Mouse (Mus musculus) liver, embryonic 14.5 days (tissue): Measurements from ENCODE around the gene Sycn. TPM values are rescaled to one million over a fixed set of nuclear protein-coding genes. Genes with fewer than 3 reads are reported as not detected.

Experiments used
- ATAC-seq: fragments of 200-750 bp; cut with Nextera tagmentation; 2 replicates; pipeline ENCODE4 v1.8.0; 2017; ENCODE audit warnings: moderate number of reproducible peaks, mild to moderate bottlenecking, moderate library complexity; ENCODE audit not compliant: insufficient read depth
- DNase-seq, 3 experiments: peaks; one replicate each; pipeline ENCODE4 v3.0.0-alpha.2; 2012 to 2013; ENCODE audit warnings: low read depth in 3 of 3, low spot score in 3 of 3
- H3K27ac ChIP-seq: fragments of 300-500 bp; sonication (generic); 2 replicates; pipeline ENCODE4 v1.5.1; 2014; ENCODE audit warnings: moderate library complexity, mild to moderate bottlenecking, control low read depth, inconsistent platforms
- H3K27me3 ChIP-seq: fragments of 300-500 bp; sonication (generic); 2 replicates; pipeline ENCODE4 v1.6.1; 2014; ENCODE audit warnings: mild to moderate bottlenecking, low read length, moderate library complexity; ENCODE audit not compliant: control insufficient read depth, insufficient read depth
- H3K36me3 ChIP-seq: fragments of 300-500 bp; sonication (generic); replicated peaks from 2 replicates; pipeline ENCODE4 v1.6.1; 2014; ENCODE audit warnings: low read depth; ENCODE audit not compliant: control insufficient read depth, insufficient read depth
- H3K4me1 ChIP-seq, 2 experiments: fragments of 200-500 bp in 1 of 2; fragments of 300-500 bp in 1 of 2; sonication (generic) in 1 of 2; replicated peaks; 2 replicates each; pipeline ENCODE4 v1.6.1; 2012 to 2014; ENCODE audit warnings: antibody characterized with exemption in 1 of 2, inconsistent platforms in 1 of 2, low read length in 1 of 2; ENCODE audit not compliant: control insufficient read depth in 2 of 2, insufficient read depth in 2 of 2
- H3K4me2 ChIP-seq: fragments of 300-500 bp; sonication (generic); 2 replicates; pipeline ENCODE4 v1.6.1; 2014; ENCODE audit warnings: low read depth, mild to moderate bottlenecking, control low read depth, moderate library complexity
- H3K4me3 ChIP-seq, 2 experiments: fragments of 200-500 bp in 1 of 2; fragments of 300-500 bp in 1 of 2; sonication (generic) in 1 of 2; 2 replicates each; pipeline ENCODE4 v1.5.1; 2012 to 2014; ENCODE audit warnings: low read depth in 2 of 2, low read length in 2 of 2, mild to moderate bottlenecking in 2 of 2, control low read depth in 1 of 2, inconsistent platforms in 1 of 2, moderate library complexity in 1 of 2; ENCODE audit not compliant: insufficient read depth in 1 of 2
- H3K9ac ChIP-seq: fragments of 300-500 bp; sonication (generic); replicated peaks from 2 replicates; pipeline ENCODE4 v1.6.1; 2014; ENCODE audit warnings: mild to moderate bottlenecking, control low read depth, moderate library complexity
- H3K9me3 ChIP-seq: fragments of 300-500 bp; sonication (generic); 2 replicates; pipeline ENCODE4 v1.6.1; 2016; ENCODE audit warnings: low read length, mixed read lengths; ENCODE audit not compliant: control insufficient read depth
- CTCF ChIP-seq: IDR thresholded peaks from 2 replicates; pipeline ENCODE4 v1.5.1; 2016; ENCODE audit warnings: antibody characterized with exemption, low read depth, control low read depth
- EP300 ChIP-seq: IDR thresholded peaks from 2 replicates; pipeline ENCODE4 v1.6.1; 2016; ENCODE audit warnings: antibody characterized with exemption, low read depth
- WGBS: fragments of 180-500 bp; shearing (Covaris S2); extraction: QIAGEN DNeasy Blood & Tissue Kit; methylation state at CpG from one replicate; pipeline ENCODE4 v1.1.7; 2014; ENCODE audit not compliant: insufficient replicate concordance; 5-methylcytosine and 5-hydroxymethylcytosine counted together
- polyA plus RNA-seq, 2 experiments: library from polyadenylated mRNA; depleted of rRNA in 1 of 2; stranded (reverse) in 1 of 2; unstranded in 1 of 2; fragments of >200 nt; fragmentation: Nextera tagmentation in 1 of 2; extraction: Ambion mirVana in 1 of 2; gene quantifications; 2 replicates each; pipeline versions ENCODE4 v1.2.1 to v1.2.3; 2012 to 2014

Sycn gene
- polyA plus RNA-seq, 2 experiments = not detected

GRCm38 (mm10) chr7:28558486-28558885 lies 17.8 kb downstream of the Sycn start:
- TF ChIP-seq EP300 (no peak), CTCF (no peak)
- Histone ChIP-seq H3K4me1 (no peaks in the 10 kb centered on the region), H3K27ac (no peak overlapping the region), H3K36me3 (peaks cover 11% of the 10 kb centered on the region), H3K9me3 (no peaks in the 10 kb centered on the region), H3K4me3 (no peak overlapping the region), H3K9ac (no peak overlapping the region), H3K4me2 (no peak overlapping the region), H3K27me3 (no peaks in the 10 kb centered on the region)
- ATAC-seq (no peak), DNase-seq (no peak)
- WGBS = 43% methylated on average over 4 of the region's 4 CpGs

GRCm38 (mm10) chr7:28560856-28561255 lies 20.2 kb downstream of the Sycn start:
- no peaks in the 10 kb centered on the region for H3K4me1 ChIP-seq
- 78% methylated on average over 10 of the region's 10 CpGs for WGBS
- no peaks in the 10 kb centered on the region for H3K27me3 ChIP-seq
- H3K36me3 ChIP-seq = peaks cover 26% of the 10 kb centered on the region
- ATAC-seq = no peak
- no peak overlapping the region for H3K4me3 ChIP-seq
- no peak overlapping the region for H3K4me2 ChIP-seq
- DNase-seq = no peak
- H3K27ac ChIP-seq = no peak overlapping the region
- H3K9ac ChIP-seq = no peak overlapping the region
- no peak for TF ChIP-seq EP300
- no peaks in the 10 kb centered on the region for H3K9me3 ChIP-seq

- no peak for TF ChIP-seq CTCF
- no peak for TF ChIP-seq EP300
- peaks cover 32% of the 10 kb centered on the region for H3K36me3 ChIP-seq
Observed at GRCm38 (mm10) chr7:28561967-28562366, 21.3 kb downstream of the Sycn start.

GRCm38 (mm10) chr7:28562371-28562770 lies 21.7 kb downstream of the Sycn start:
- Histone ChIP-seq H3K4me3 (no peak overlapping the region), H3K27me3 (no peaks in the 10 kb centered on the region), H3K4me2 (no peak overlapping the region), H3K9ac (no peak overlapping the region), H3K4me1 (no peaks in the 10 kb centered on the region), H3K27ac (no peak overlapping the region), H3K9me3 (no peaks in the 10 kb centered on the region), H3K36me3 (peaks cover 36% of the 10 kb centered on the region)
- 83% methylated on average over 13 of the region's 13 CpGs for WGBS
- no peak for ATAC-seq
- DNase-seq = no peak
- TF ChIP-seq CTCF (no peak), EP300 (no peak)

More at GRCm38 (mm10) chr7:28561967-28562366, 21.3 kb downstream of the Sycn start:
- DNase-seq = no peak
- H3K9me3 ChIP-seq = no peaks in the 10 kb centered on the region
- H3K27ac ChIP-seq = no peak overlapping the region
- H3K4me3 ChIP-seq = no peak overlapping the region
- no peaks in the 10 kb centered on the region for H3K27me3 ChIP-seq
- WGBS = 81% methylated on average over 11 of the region's 11 CpGs
- no peak overlapping the region for H3K9ac ChIP-seq
- no peaks in the 10 kb centered on the region for H3K4me1 ChIP-seq
- no peak for ATAC-seq
- H3K4me2 ChIP-seq = no peak overlapping the region

- no peak for ATAC-seq
- no peak for DNase-seq
- H3K27ac ChIP-seq = no peak overlapping the region
- no peak overlapping the region for H3K4me2 ChIP-seq
- 89% methylated on average over 13 of the region's 13 CpGs for WGBS
- H3K9ac ChIP-seq = no peak overlapping the region
- TF ChIP-seq EP300 = no peak
- no peak for TF ChIP-seq CTCF
- H3K4me3 ChIP-seq = no peak overlapping the region
- H3K27me3 ChIP-seq = no peaks in the 10 kb centered on the region
- no peaks in the 10 kb centered on the region for H3K9me3 ChIP-seq
- peaks cover 41% of the 10 kb centered on the region for H3K36me3 ChIP-seq
- no peaks in the 10 kb centered on the region for H3K4me1 ChIP-seq
Observed at GRCm38 (mm10) chr7:28562951-28563350, 22.3 kb downstream of the Sycn start.
